Mouse (Mus musculus): ENCODE measurements at regions not wholly inside any gene's neighbourhood (a gene's known extent, or its start where the extent isn't known, plus 50 kb on each side); places are given as distances from the start of the nearest gene placed in this dataset.

GRCm38 (mm10) chr12:26789336-26789846, 320.4 kb downstream of the Cmpk2 start:
- no peak for ATAC-seq (ENCODE audit: low read depth)
- 62% methylated on average over 10 of the region's 10 CpGs for WGBS (ENCODE audit: insufficient replicate concordance)

DNA sequence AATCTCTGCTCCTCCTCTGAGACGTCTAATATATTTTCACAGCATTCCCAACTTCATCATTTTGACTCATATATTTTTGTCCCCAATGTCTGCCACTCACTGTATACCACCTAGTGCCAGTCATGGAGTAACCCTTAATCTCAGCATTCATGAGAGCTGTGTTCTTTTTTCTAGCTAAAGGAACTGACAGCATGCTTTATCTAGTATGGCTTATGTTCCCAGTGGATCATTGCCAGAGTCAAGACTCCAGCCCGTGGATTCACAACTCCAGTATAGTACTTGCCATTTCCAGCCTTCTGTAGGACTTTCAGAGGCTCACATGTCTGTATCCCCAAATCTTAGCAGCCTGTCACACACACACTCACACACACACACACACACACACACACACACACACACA, 316.5 kb downstream of the Cmpk2 start:
- H3K9me3 ChIP-seq (replicated peaks; ENCODE audit: control insufficient read depth, low read length) = no peaks in the 10 kb centered on the region
- H3K27ac ChIP-seq (ENCODE audit: low read length) = no peak overlapping the region
- no peaks in the 10 kb centered on the region for H3K27me3 ChIP-seq (ENCODE audit: control insufficient read depth, insufficient read depth, low read depth, low read length)
- no peak overlapping the region for H3K4me2 ChIP-seq (ENCODE audit: low read depth, low read length)
- H3K36me3 ChIP-seq (ENCODE audit: control insufficient read depth, insufficient read depth) = no peaks in the 10 kb centered on the region
- no peaks in the 10 kb centered on the region for H3K4me1 ChIP-seq (ENCODE audit: control insufficient read depth, low read depth, low read length)
- no peak for ATAC-seq (ENCODE audit: low read depth)
- WGBS (ENCODE audit: insufficient replicate concordance) = 35% methylated on average over 2 of the region's 2 CpGs
- H3K9ac ChIP-seq (ENCODE audit: low read depth, low read length) = no peak overlapping the region
- H3K4me3 ChIP-seq (ENCODE audit: low read depth, low read length) = no peak overlapping the region

More at GRCm38 (mm10) chr12:26789336-26789846, 320.4 kb downstream of the Cmpk2 start:
- H3K27ac ChIP-seq (ENCODE audit: low read length) = no peak overlapping the region
- no peak overlapping the region for H3K4me3 ChIP-seq (ENCODE audit: low read depth, low read length)
- H3K9me3 ChIP-seq (replicated peaks; ENCODE audit: control insufficient read depth, low read length) = no peaks in the 10 kb centered on the region
- no peaks in the 10 kb centered on the region for H3K36me3 ChIP-seq (ENCODE audit: control insufficient read depth, insufficient read depth)
- H3K4me2 ChIP-seq (ENCODE audit: low read depth, low read length) = no peak overlapping the region
- H3K27me3 ChIP-seq (ENCODE audit: control insufficient read depth, insufficient read depth, low read depth, low read length) = no peaks in the 10 kb centered on the region
- H3K9ac ChIP-seq (ENCODE audit: low read depth, low read length) = no peak overlapping the region
- no peaks in the 10 kb centered on the region for H3K4me1 ChIP-seq (ENCODE audit: control insufficient read depth, low read depth, low read length)

DNA sequence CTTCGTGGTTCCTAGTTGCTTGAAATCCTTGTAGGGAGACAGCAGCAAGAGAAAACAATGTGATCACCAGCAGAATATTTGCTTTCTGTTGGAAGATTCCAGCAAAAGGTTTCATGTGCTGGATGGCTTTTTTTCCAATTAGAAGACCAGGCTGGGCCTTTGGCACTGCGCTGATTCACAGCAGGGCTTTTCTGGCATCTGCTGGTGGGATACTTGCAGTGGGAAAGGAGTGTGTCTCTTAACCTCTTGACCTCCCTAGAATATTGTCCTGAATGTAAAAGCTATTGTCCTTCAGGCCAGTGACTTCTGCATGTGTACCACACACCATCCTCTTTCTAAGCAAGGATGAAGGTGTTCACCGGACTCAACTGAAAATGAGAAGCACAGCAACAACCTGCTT, 315.4 kb downstream of the Cmpk2 start:
- H3K4me1 ChIP-seq (ENCODE audit: control insufficient read depth, low read depth, low read length) = no peaks in the 10 kb centered on the region
- H3K27ac ChIP-seq (ENCODE audit: low read length) = no peak overlapping the region
- no peak overlapping the region for H3K4me2 ChIP-seq (ENCODE audit: low read depth, low read length)
- no peak overlapping the region for H3K9ac ChIP-seq (ENCODE audit: low read depth, low read length)
- H3K4me3 ChIP-seq (ENCODE audit: low read depth, low read length) = no peak overlapping the region
- H3K9me3 ChIP-seq (replicated peaks; ENCODE audit: control insufficient read depth, low read length) = no peaks in the 10 kb centered on the region
- no peaks in the 10 kb centered on the region for H3K36me3 ChIP-seq (ENCODE audit: control insufficient read depth, insufficient read depth)
- ATAC-seq (ENCODE audit: low read depth) = no peak
- H3K27me3 ChIP-seq (ENCODE audit: control insufficient read depth, insufficient read depth, low read depth, low read length) = no peaks in the 10 kb centered on the region
- WGBS (ENCODE audit: insufficient replicate concordance) = 59% methylated on average over 3 of the region's 3 CpGs

DNA sequence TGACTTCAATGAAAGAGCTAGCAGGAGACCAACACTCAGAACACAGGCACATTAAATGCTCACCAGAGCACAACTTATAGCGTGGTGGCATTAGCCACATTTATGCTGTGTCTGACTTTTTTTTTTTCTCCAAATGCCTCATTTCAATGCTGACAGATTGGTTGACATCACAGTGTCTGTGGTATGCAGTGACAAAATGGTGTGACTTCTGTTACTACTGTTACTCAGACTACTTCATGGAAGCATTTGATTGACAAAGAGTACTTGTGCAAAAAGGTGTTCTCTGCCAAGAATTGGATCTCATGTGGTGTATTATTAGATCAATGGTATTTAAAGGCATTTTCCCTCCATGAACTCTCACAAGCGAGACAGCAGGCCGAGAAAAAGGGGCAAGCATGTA, 314.8 kb downstream of the Cmpk2 start:
- no peak for ATAC-seq (ENCODE audit: low read depth)
- no peak overlapping the region for H3K4me3 ChIP-seq (ENCODE audit: low read depth, low read length)
- 70% methylated on average over 3 of the region's 3 CpGs for WGBS (ENCODE audit: insufficient replicate concordance)

GRCm38 (mm10) chr12:26781537-26781936, 312.5 kb downstream of the Cmpk2 start:
- Histone ChIP-seq H3K9me3 (replicated peaks; ENCODE audit: control insufficient read depth, low read length) (no peaks in the 10 kb centered on the region), H3K27ac (ENCODE audit: low read length) (no peak overlapping the region), H3K4me2 (ENCODE audit: low read depth, low read length) (no peak overlapping the region), H3K36me3 (ENCODE audit: control insufficient read depth, insufficient read depth) (no peaks in the 10 kb centered on the region), H3K4me3 (ENCODE audit: low read depth, low read length) (no peak overlapping the region), H3K4me1 (ENCODE audit: control insufficient read depth, low read depth, low read length) (no peaks in the 10 kb centered on the region), H3K9ac (ENCODE audit: low read depth, low read length) (no peak overlapping the region), H3K27me3 (ENCODE audit: control insufficient read depth, insufficient read depth, low read depth, low read length) (no peaks in the 10 kb centered on the region)
- 60% methylated on average over 3 of the region's 3 CpGs for WGBS (ENCODE audit: insufficient replicate concordance)
- no peak for ATAC-seq (ENCODE audit: low read depth)

More for the DNA sequence above, 314.8 kb downstream of the Cmpk2 start:
- no peak overlapping the region for H3K4me2 ChIP-seq (ENCODE audit: low read depth, low read length)
- H3K9ac ChIP-seq (ENCODE audit: low read depth, low read length) = no peak overlapping the region
- H3K9me3 ChIP-seq (replicated peaks; ENCODE audit: control insufficient read depth, low read length) = no peaks in the 10 kb centered on the region
- no peaks in the 10 kb centered on the region for H3K36me3 ChIP-seq (ENCODE audit: control insufficient read depth, insufficient read depth)
- H3K4me1 ChIP-seq (ENCODE audit: control insufficient read depth, low read depth, low read length) = no peaks in the 10 kb centered on the region
- no peaks in the 10 kb centered on the region for H3K27me3 ChIP-seq (ENCODE audit: control insufficient read depth, insufficient read depth, low read depth, low read length)
- no peak overlapping the region for H3K27ac ChIP-seq (ENCODE audit: low read length)

DNA sequence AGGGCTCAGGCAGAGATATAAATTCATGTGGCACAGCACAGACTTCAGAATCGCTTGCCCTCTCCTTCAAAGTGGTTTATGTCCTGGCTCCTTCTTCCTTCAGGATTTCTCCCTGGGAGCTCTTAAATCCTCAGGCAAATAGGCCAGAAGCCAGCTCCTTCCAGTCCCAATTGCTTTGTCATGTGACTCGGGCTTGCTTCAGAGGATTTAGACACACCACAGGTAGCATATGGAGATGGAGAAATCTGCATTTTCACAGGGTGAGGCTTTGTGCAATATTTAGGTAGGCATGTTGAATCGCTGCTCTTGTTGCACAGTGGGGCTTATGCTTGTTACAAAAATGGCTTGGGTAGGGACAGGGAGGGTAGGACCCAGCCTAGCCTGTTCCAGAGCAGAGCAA, 309.8 kb downstream of the Cmpk2 start:
- Histone ChIP-seq H3K9ac (ENCODE audit: low read depth, low read length) (no peak overlapping the region), H3K4me3 (ENCODE audit: low read depth, low read length) (no peak overlapping the region), H3K4me1 (ENCODE audit: control insufficient read depth, low read depth, low read length) (no peaks in the 10 kb centered on the region), H3K27me3 (ENCODE audit: control insufficient read depth, insufficient read depth, low read depth, low read length) (no peaks in the 10 kb centered on the region), H3K4me2 (ENCODE audit: low read depth, low read length) (no peak overlapping the region), H3K36me3 (ENCODE audit: control insufficient read depth, insufficient read depth) (no peaks in the 10 kb centered on the region), H3K9me3 (replicated peaks; ENCODE audit: control insufficient read depth, low read length) (no peaks in the 10 kb centered on the region), H3K27ac (ENCODE audit: low read length) (no peak overlapping the region)
- WGBS (ENCODE audit: insufficient replicate concordance) = 43% methylated on average over 3 of the region's 3 CpGs
- no peak for ATAC-seq (ENCODE audit: low read depth)

GRCm38 (mm10) chr12:26776986-26777385, 308.0 kb downstream of the Cmpk2 start:
- no peak overlapping the region for H3K27ac ChIP-seq (ENCODE audit: low read length)
- no peak overlapping the region for H3K4me2 ChIP-seq (ENCODE audit: low read depth, low read length)

GRCm38 (mm10) chr12:26774016-26774415, 305.0 kb downstream of the Cmpk2 start:
- no peak for ATAC-seq (ENCODE audit: low read depth)
- Histone ChIP-seq H3K4me2 (ENCODE audit: low read depth, low read length) (no peak overlapping the region), H3K9me3 (replicated peaks; ENCODE audit: control insufficient read depth, low read length) (no peaks in the 10 kb centered on the region), H3K4me3 (ENCODE audit: low read depth, low read length) (no peak overlapping the region), H3K27me3 (ENCODE audit: control insufficient read depth, insufficient read depth, low read depth, low read length) (no peaks in the 10 kb centered on the region), H3K36me3 (ENCODE audit: control insufficient read depth, insufficient read depth) (no peaks in the 10 kb centered on the region), H3K27ac (ENCODE audit: low read length) (no peak overlapping the region), H3K4me1 (ENCODE audit: control insufficient read depth, low read depth, low read length) (no peaks in the 10 kb centered on the region), H3K9ac (ENCODE audit: low read depth, low read length) (no peak overlapping the region)
- WGBS (ENCODE audit: insufficient replicate concordance) = 61% methylated on average over 2 of the region's 2 CpGs

More at GRCm38 (mm10) chr12:26776986-26777385, 308.0 kb downstream of the Cmpk2 start:
- Histone ChIP-seq H3K4me3 (ENCODE audit: low read depth, low read length) (no peak overlapping the region), H3K27me3 (ENCODE audit: control insufficient read depth, insufficient read depth, low read depth, low read length) (no peaks in the 10 kb centered on the region), H3K4me1 (ENCODE audit: control insufficient read depth, low read depth, low read length) (no peaks in the 10 kb centered on the region), H3K9me3 (replicated peaks; ENCODE audit: control insufficient read depth, low read length) (no peaks in the 10 kb centered on the region), H3K36me3 (ENCODE audit: control insufficient read depth, insufficient read depth) (no peaks in the 10 kb centered on the region), H3K9ac (ENCODE audit: low read depth, low read length) (no peak overlapping the region)
- 69% methylated on average over 1 of the region's 1 CpGs for WGBS (ENCODE audit: insufficient replicate concordance)
- ATAC-seq (ENCODE audit: low read depth) = no peak

GRCm38 (mm10) chr12:26770753-26771583, 302.0 kb downstream of the Cmpk2 start:
- Histone ChIP-seq H3K9ac (ENCODE audit: low read depth, low read length) (no peak overlapping the region), H3K4me3 (ENCODE audit: low read depth, low read length) (no peak overlapping the region), H3K27me3 (ENCODE audit: control insufficient read depth, insufficient read depth, low read depth, low read length) (no peaks in the 10 kb centered on the region), H3K27ac (ENCODE audit: low read length) (no peak overlapping the region), H3K36me3 (ENCODE audit: control insufficient read depth, insufficient read depth) (no peaks in the 10 kb centered on the region), H3K4me1 (ENCODE audit: control insufficient read depth, low read depth, low read length) (no peaks in the 10 kb centered on the region), H3K4me2 (ENCODE audit: low read depth, low read length) (no peak overlapping the region), H3K9me3 (replicated peaks; ENCODE audit: control insufficient read depth, low read length) (no peaks in the 10 kb centered on the region)
- ATAC-seq (ENCODE audit: low read depth) = no peak
- 40% methylated on average over 1 of the region's 1 CpGs for WGBS (ENCODE audit: insufficient replicate concordance)
